In genomic region chr16:12703818-12704590, GRCm38 (mm10) we compare ENCODE assay signal across 27 mouse cellular contexts.
DNase-seq lines count a peak whose midpoint lies in the region; ATAC-seq and TF ChIP-seq lines count a peak whose summit lies in the region.
"Had no signal": no experiment of that assay in that cellular context is flagged by ENCODE, and none has a peak within 500 bp of the region (broad histone marks: within the 10 kb centered on the region; RNA-seq: fewer than 3 reads in every experiment).

No protein-coding gene starts in this region.

- no peaks in the 10 kb centered on the region for H3K9me3 ChIP-seq in heart, embryonic 12.5 days (replicated peaks)
- H3K9me3 ChIP-seq in liver, embryonic 14.5 days (ENCODE audit: control insufficient read depth, low read length), result no peaks in the 10 kb centered on the region
- H3K9me3 ChIP-seq: embryonic facial prominence, embryonic 10.5 days; embryonic facial prominence, embryonic 15.5 days; hindbrain, embryonic 10.5 days; intestine, embryonic 15.5 days; stomach, embryonic 15.5 days had no signal

- H3K27ac ChIP-seq in heart, embryonic 12.5 days (ENCODE audit: poor library complexity, severe bottlenecking), result peak overlapping the region; percentile 9; the same call in 1 of the 2 replicates
- H3K27ac ChIP-seq in liver, embryonic 14.5 days, result peak overlapping the region; percentile 61
- H3K27ac ChIP-seq: embryonic facial prominence, embryonic 10.5 days; embryonic facial prominence, embryonic 15.5 days; gastrocnemius, adult 2 months; hindbrain, embryonic 10.5 days; hindbrain, postnatal 0 days; intestine, embryonic 15.5 days; layer of hippocampus, adult 2 months; stomach, embryonic 15.5 days had no signal

- H3K4me1 ChIP-seq in heart, embryonic 12.5 days (replicated peaks), result no peaks in the 10 kb centered on the region
- H3K4me1 ChIP-seq in liver, embryonic 14.5 days (replicated peaks; ENCODE audit: control insufficient read depth in 2 of 2, insufficient read depth in 2 of 2, low read length in 1 of 2), result peaks cover 0 to 14% of the 10 kb centered on the region in 2 experiments; a peak in 2 of 4 replicates
- H3K4me1 ChIP-seq: embryonic facial prominence, embryonic 10.5 days; embryonic facial prominence, embryonic 15.5 days; hindbrain, embryonic 10.5 days; intestine, embryonic 15.5 days; stomach, embryonic 15.5 days had no signal

- H3K9ac ChIP-seq in heart, embryonic 12.5 days, result no peak overlapping the region
- H3K9ac ChIP-seq in liver, embryonic 14.5 days (replicated peaks), result peak overlapping the region; percentile 48
- H3K9ac ChIP-seq: embryonic facial prominence, embryonic 15.5 days; intestine, embryonic 15.5 days; lung, embryonic 14.5 days; stomach, embryonic 15.5 days had no signal

- TF ChIP-seq CTCF in liver, embryonic 14.5 days (IDR thresholded peaks at IDR 0.05; ENCODE audit: low read depth), result no peak

- H3K27me3 ChIP-seq in heart, embryonic 12.5 days (replicated peaks), result no peaks in the 10 kb centered on the region
- H3K27me3 ChIP-seq in liver, embryonic 14.5 days (ENCODE audit: control insufficient read depth, insufficient read depth, low read length), result no peaks in the 10 kb centered on the region
- H3K27me3 ChIP-seq: embryonic facial prominence, embryonic 15.5 days; intestine, embryonic 15.5 days; stomach, embryonic 15.5 days had no signal

- no peaks in the 10 kb centered on the region for H3K36me3 ChIP-seq in heart, embryonic 12.5 days
- H3K36me3 ChIP-seq in liver, embryonic 14.5 days (replicated peaks; ENCODE audit: control insufficient read depth, insufficient read depth, low read depth), result no peaks in the 10 kb centered on the region
- H3K36me3 ChIP-seq: embryonic facial prominence, embryonic 10.5 days; embryonic facial prominence, embryonic 15.5 days; hindbrain, embryonic 10.5 days; intestine, embryonic 15.5 days; stomach, embryonic 15.5 days had no signal

- no peak for TF ChIP-seq EP300 in liver, embryonic 14.5 days (IDR thresholded peaks at IDR 0.05; ENCODE audit: low read depth)

- ATAC-seq in heart, embryonic 12.5 days (ENCODE audit: insufficient number of reproducible peaks, low FRiP score), result peak; percentile 94
- ATAC-seq in liver, embryonic 14.5 days (ENCODE audit: insufficient read depth), result peak; percentile 94
- ATAC-seq: forebrain, embryonic 16.5 days; hindbrain, postnatal 0 days; intestine, embryonic 15.5 days had no signal

- H3K4me2 ChIP-seq in heart, embryonic 12.5 days, result no peak overlapping the region
- peak overlapping the region; percentile 41 for H3K4me2 ChIP-seq in liver, embryonic 14.5 days (ENCODE audit: low read depth)
- H3K4me2 ChIP-seq: embryonic facial prominence, embryonic 15.5 days; intestine, embryonic 15.5 days; lung, embryonic 14.5 days; stomach, embryonic 15.5 days had no signal

- WGBS in heart, embryonic 12.5 days, result 84% methylated on average over 9 of the region's 9 CpGs
- WGBS in liver, embryonic 14.5 days (ENCODE audit: insufficient replicate concordance), result 62% methylated on average over 9 of the region's 9 CpGs

- no peak overlapping the region for H3K4me3 ChIP-seq in heart, embryonic 12.5 days
- H3K4me3 ChIP-seq in liver, embryonic 14.5 days (ENCODE audit: insufficient read depth in 1 of 2, low read depth in 2 of 2, low read length in 2 of 2), result peak overlapping the region; percentile 28 to 52
- H3K4me3 ChIP-seq: embryonic facial prominence, embryonic 10.5 days; embryonic facial prominence, embryonic 15.5 days; gastrocnemius, adult 2 months; hindbrain, embryonic 10.5 days; intestine, embryonic 15.5 days; layer of hippocampus, adult 2 months; stomach, embryonic 15.5 days had no signal

- peak; percentile 3 for DNase-seq in embryo, embryonic 10 days (ENCODE audit: low spot score)
- no peak for DNase-seq in embryo, embryonic 11 days
- DNase-seq in heart, postnatal 10 days, result no peak
- peak in 1 of 3 experiments; percentile 30 for DNase-seq in liver, embryonic 14.5 days (ENCODE audit: low read depth in 3 of 3, low spot score in 3 of 3)
- no peak for DNase-seq in right cerebral cortex, postnatal 25 days
- DNase-seq in left cerebral cortex, adult 18-20 months (ENCODE audit: low spot score in 2 of 2), result no peak
- DNase-seq: adrenal gland, postnatal 14 days; cerebellum, adult 18-20 months; cerebellum, postnatal 10 days; gastrocnemius, adult 2 months; gastrocnemius, postnatal 36 days; heart, postnatal 14 days; kidney, adult 2 months; kidney, postnatal 36 days; left cerebral cortex, postnatal 4 days; lung, embryonic 14.5 days; lung, postnatal 14 days; midbrain, embryonic 14.5 days had no signal

- intact Hi-C loops in heart, postnatal 10 days (cut with DNase I), result no loop called here
